Mouse (Mus musculus) liver, postnatal 0 days (tissue): ENCODE measurements around the gene Rps6kb1. TPM values are rescaled to one million over a fixed set of nuclear protein-coding genes. Genes with fewer than 3 reads are reported as not detected.

ENCODE experiments used
- ATAC-seq: fragments of 200-750 bp; cut with Nextera tagmentation; 2 replicates; pipeline ENCODE4 v1.8.0; 2017; ENCODE audit warnings: mild to moderate bottlenecking, moderate library complexity
- DNase-seq: peaks from one replicate; pipeline ENCODE4 v3.0.0-alpha.2; 2016
- H3K27ac ChIP-seq: fragments of 300-500 bp; sonication (generic); 2 replicates; pipeline ENCODE4 v1.5.1; 2014; ENCODE audit warnings: antibody characterized with exemption, moderate library complexity, mild to moderate bottlenecking, low read depth
- H3K27me3 ChIP-seq: fragments of 300-500 bp; sonication (generic); 2 replicates; pipeline ENCODE4 v1.6.1; 2014; ENCODE audit warnings: low read length, control low read depth, mixed read lengths; ENCODE audit not compliant: insufficient read depth
- H3K36me3 ChIP-seq: fragments of 300-500 bp; sonication (generic); replicated peaks from 2 replicates; pipeline ENCODE4 v1.6.1; 2014; ENCODE audit warnings: mild to moderate bottlenecking, control low read depth, low read length, moderate library complexity, mixed read lengths; ENCODE audit not compliant: insufficient read depth
- H3K4me1 ChIP-seq: fragments of 300-500 bp; sonication (generic); 2 replicates; pipeline ENCODE4 v1.6.1; 2014; ENCODE audit warnings: antibody characterized with exemption, mild to moderate bottlenecking, control low read depth; ENCODE audit not compliant: insufficient read depth
- H3K4me2 ChIP-seq: fragments of 300-500 bp; sonication (generic); 2 replicates; pipeline ENCODE4 v1.6.1; 2014; ENCODE audit warnings: low read depth, mild to moderate bottlenecking, low read length, moderate library complexity, mixed read lengths
- H3K4me3 ChIP-seq: fragments of 300-500 bp; sonication (generic); 2 replicates; pipeline ENCODE4 v1.5.1; 2014; ENCODE audit warnings: low read depth, low read length
- H3K9ac ChIP-seq: fragments of 300-500 bp; sonication (generic); replicated peaks from 2 replicates; pipeline ENCODE4 v1.6.1; 2014; ENCODE audit warnings: mild to moderate bottlenecking, moderate library complexity
- H3K9me3 ChIP-seq: fragments of 300-500 bp; sonication (generic); 2 replicates; pipeline ENCODE4 v1.6.1; 2016; ENCODE audit warnings: mild to moderate bottlenecking, control low read depth, low read length, mixed read lengths
- CTCF ChIP-seq: sonication (generic); IDR thresholded peaks from 2 replicates; pipeline ENCODE4 v1.5.1; 2016; ENCODE audit warnings: antibody characterized with exemption, low read depth
- EP300 ChIP-seq: IDR thresholded peaks from 2 replicates; pipeline ENCODE4 v1.6.1; 2016; ENCODE audit warnings: antibody characterized with exemption, low read depth, mild to moderate bottlenecking
- WGBS: fragments of 180-500 bp; shearing (Covaris S2); extraction: QIAGEN DNeasy Blood & Tissue Kit; methylation state at CpG from one replicate; pipeline ENCODE4 v1.1.7; 2014; ENCODE audit not compliant: insufficient replicate concordance; 5-methylcytosine and 5-hydroxymethylcytosine counted together
- polyA plus RNA-seq: library from polyadenylated mRNA; unstranded; fragments of >200 nt; fragmentation: Nextera tagmentation; extraction: Ambion mirVana; gene quantifications from 2 replicates; pipeline ENCODE4 v1.2.1, GENCODE M21; 2015

The Rps6kb1 gene
- polyA plus RNA-seq, 1 experiment from 2014 or later = 23.6 TPM

DNA sequence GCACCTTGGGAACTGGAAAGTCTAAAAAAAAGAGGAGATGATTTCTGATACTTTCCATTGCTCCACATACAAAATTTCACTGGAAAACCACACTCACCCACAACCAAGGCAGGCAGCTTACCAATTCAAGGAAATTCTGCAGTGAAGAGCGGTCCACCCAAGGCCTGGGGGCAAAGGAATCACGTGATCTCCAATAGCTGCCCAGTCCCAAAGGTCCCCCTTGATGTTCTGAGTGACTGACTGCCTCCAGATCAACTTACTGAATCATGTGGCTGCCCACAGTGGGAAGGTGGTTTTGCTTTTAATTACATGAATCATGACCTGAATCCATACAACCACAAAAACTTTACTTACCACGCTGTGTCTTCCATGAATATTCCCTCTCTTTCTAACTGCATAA is 27.4 kb downstream of the Rps6kb1 start:
- no peak for TF ChIP-seq EP300
- no peak for TF ChIP-seq CTCF
- no peak overlapping the region for H3K27ac ChIP-seq
- WGBS = 94% methylated on average over 3 of the region's 3 CpGs
- H3K9ac ChIP-seq = no peak overlapping the region
- DNase-seq (no peak), ATAC-seq (no peak)
- no peak overlapping the region for H3K4me2 ChIP-seq
- no peaks in the 10 kb centered on the region for H3K9me3 ChIP-seq
- no peaks in the 10 kb centered on the region for H3K27me3 ChIP-seq
- H3K4me1 ChIP-seq = no peaks in the 10 kb centered on the region
- peaks cover 48% of the 10 kb centered on the region for H3K36me3 ChIP-seq
- H3K4me3 ChIP-seq = no peak overlapping the region

DNA sequence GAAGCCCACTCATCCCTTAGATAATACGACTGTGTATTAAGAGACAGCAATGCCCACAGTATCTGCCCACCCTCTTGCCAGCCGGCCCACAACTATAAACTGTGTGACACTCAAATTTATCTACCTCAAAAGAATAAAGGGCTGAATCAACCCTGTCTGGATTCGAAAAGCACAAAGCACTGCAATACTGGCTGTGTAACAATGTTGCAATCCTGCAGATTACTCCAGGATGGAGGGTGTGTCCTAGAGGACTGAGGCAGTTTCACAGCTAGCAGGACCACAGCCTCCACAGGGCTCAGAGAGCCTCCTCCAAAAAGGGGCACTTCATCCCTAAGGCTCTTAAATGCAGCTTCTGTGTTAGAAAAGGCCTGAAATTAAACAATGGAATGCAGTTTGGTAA is 28.0 kb downstream of the Rps6kb1 start:
- Histone ChIP-seq H3K4me2 (no peak overlapping the region), H3K27ac (no peak overlapping the region), H3K9ac (no peak overlapping the region), H3K36me3 (peaks cover 52% of the 10 kb centered on the region), H3K4me3 (no peak overlapping the region), H3K4me1 (no peaks in the 10 kb centered on the region), H3K9me3 (no peaks in the 10 kb centered on the region), H3K27me3 (no peaks in the 10 kb centered on the region)
- ATAC-seq (no peak), DNase-seq (no peak)
- WGBS = 78% methylated on average over 3 of the region's 3 CpGs
- TF ChIP-seq EP300 (no peak), CTCF (no peak)

DNA sequence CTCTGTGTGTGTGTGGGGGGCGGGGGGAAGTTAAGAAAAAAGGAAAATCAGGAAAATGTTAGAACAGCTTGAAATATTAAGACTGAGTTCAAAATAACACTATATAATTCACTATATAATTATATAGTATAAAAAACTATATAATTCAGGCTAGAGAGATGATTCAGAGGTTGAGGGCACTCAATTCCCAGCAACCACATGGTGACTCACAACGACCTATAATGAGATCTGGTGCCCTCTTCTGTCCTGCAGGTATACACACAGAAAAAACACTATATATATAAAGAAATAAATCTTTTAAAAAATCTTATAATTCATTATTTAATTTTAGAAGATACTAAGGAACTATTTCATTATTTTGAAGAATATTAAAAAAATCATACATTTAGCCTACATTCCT is 36.6 kb downstream of the Rps6kb1 start:
- H3K9ac ChIP-seq = no peak overlapping the region
- ATAC-seq = no peak
- H3K27me3 ChIP-seq = no peaks in the 10 kb centered on the region
- no peaks in the 10 kb centered on the region for H3K4me1 ChIP-seq
- WGBS = 82% methylated on average over 2 of the region's 2 CpGs
- DNase-seq = no peak
- H3K9me3 ChIP-seq = no peaks in the 10 kb centered on the region
- no peak for TF ChIP-seq CTCF
- TF ChIP-seq EP300 = no peak
- H3K27ac ChIP-seq = no peak overlapping the region
- peaks cover 74% of the 10 kb centered on the region for H3K36me3 ChIP-seq
- no peak overlapping the region for H3K4me2 ChIP-seq
- H3K4me3 ChIP-seq = no peak overlapping the region

DNA sequence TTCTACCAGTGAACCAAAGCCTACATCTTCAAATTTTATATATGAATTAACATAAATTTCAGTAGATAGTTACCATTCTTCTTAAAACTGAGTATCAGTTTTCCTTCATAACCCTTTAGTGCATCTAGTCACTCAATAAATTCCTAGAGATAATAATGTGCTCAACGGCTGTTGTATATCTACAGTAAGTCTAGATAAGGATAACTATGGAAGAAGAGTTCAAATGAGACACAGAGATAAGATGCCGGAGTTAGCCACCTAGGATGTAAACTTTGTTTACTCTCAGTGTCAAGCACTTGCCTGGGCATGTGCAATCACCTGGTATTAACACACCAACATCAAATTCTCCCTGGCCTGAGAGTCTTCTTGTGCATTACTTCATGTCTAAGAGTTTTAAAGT is 37.3 kb downstream of the Rps6kb1 start:
- H3K4me1 ChIP-seq = no peaks in the 10 kb centered on the region
- ATAC-seq (no peak), DNase-seq (no peak)
- no peaks in the 10 kb centered on the region for H3K27me3 ChIP-seq
- H3K9ac ChIP-seq = no peak overlapping the region
- H3K27ac ChIP-seq = no peak overlapping the region
- no peak for TF ChIP-seq EP300
- no peak for TF ChIP-seq CTCF
- no peak overlapping the region for H3K4me3 ChIP-seq
- H3K9me3 ChIP-seq = no peaks in the 10 kb centered on the region
- H3K36me3 ChIP-seq = peaks cover 74% of the 10 kb centered on the region
- no peak overlapping the region for H3K4me2 ChIP-seq
- WGBS = 44% methylated on average over 2 of the region's 2 CpGs

DNA sequence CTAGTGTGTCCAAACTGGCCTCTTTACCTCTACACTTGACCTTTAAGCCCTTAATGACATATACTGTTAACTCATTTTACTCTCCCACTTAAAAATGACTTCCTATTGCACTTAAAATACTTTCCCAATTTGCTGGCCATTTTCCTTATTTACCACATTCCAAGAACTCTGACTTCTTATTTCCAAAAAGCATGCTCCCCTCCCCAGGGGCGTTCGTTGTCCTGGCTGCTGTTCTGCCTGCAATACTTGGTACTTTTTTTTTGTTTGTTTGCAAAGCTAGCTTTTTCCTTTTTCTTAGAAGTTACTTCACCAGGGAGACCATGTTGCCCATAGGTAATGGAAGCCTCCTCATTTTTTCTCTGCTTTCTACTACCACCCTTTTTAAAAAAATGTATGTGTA is 41.5 kb downstream of the Rps6kb1 start:
- Histone ChIP-seq H3K36me3 (peaks cover 60% of the 10 kb centered on the region), H3K27ac (no peak overlapping the region), H3K9me3 (no peaks in the 10 kb centered on the region), H3K27me3 (no peaks in the 10 kb centered on the region), H3K4me2 (no peak overlapping the region), H3K4me3 (no peak overlapping the region), H3K9ac (no peak overlapping the region), H3K4me1 (no peaks in the 10 kb centered on the region)
- DNase-seq (no peak), ATAC-seq (no peak)
- TF ChIP-seq EP300 (no peak), CTCF (no peak)
- WGBS = 86% methylated on average over 2 of the region's 2 CpGs

DNA sequence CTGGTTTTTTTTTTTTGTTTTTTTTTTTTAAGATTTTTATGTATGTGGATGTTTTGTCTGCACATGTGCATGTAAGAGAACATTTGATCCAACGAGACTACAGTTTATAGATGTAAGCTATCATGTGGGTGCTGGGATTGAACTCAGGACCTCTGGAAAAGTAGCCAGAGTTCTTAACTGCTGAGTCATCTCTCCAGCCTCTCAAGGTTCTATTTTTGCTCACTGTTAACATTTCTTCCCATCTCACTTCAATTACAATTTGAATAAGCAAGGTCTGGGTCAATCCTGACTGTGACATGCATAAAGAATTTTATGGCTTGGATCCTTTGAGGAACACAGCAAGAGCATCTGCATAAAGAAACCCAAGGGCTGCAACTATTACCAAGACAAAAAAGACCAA is 43.8 kb downstream of the Rps6kb1 start:
- 76% methylated on average over 1 of the region's 1 CpGs for WGBS
- ATAC-seq (no peak), DNase-seq (no peak)
- TF ChIP-seq EP300 (no peak), CTCF (no peak)
- no peak overlapping the region for H3K4me2 ChIP-seq
- no peak overlapping the region for H3K9ac ChIP-seq
- no peaks in the 10 kb centered on the region for H3K27me3 ChIP-seq
- H3K36me3 ChIP-seq = peaks cover 46% of the 10 kb centered on the region
- no peaks in the 10 kb centered on the region for H3K4me1 ChIP-seq
- no peaks in the 10 kb centered on the region for H3K9me3 ChIP-seq
- H3K4me3 ChIP-seq = no peak overlapping the region
- H3K27ac ChIP-seq = no peak overlapping the region

DNA sequence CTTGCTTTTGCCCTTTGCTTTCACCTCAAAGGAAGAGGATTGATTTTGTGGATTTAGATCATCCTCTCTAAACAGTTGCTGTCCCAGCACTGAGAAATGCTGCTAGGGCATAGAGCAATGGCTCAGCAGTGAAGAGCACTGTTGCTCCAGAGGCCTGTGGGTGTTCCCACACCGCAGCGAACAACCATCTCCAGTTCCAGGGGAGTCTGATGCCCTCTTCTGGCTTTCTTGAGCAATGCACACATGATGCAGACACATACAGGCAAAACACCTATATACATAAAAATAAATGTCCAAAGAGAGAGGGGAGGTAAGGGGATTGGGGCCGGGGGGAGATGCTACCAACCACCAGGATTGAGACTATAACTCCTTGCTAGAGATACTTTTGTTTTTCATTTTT is 46.7 kb downstream of the Rps6kb1 start:
- ATAC-seq (no peak; the same call in 1 of the 2 replicates), DNase-seq (peak; percentile 26)
- Histone ChIP-seq H3K36me3 (peaks cover 45% of the 10 kb centered on the region), H3K4me3 (no peak overlapping the region), H3K9me3 (no peaks in the 10 kb centered on the region), H3K4me1 (no peaks in the 10 kb centered on the region), H3K27me3 (no peaks in the 10 kb centered on the region), H3K9ac (no peak overlapping the region), H3K4me2 (no peak overlapping the region), H3K27ac (no peak overlapping the region)
- no peak for TF ChIP-seq EP300
- TF ChIP-seq CTCF = peak; percentile 46; the same call in 1 of the 2 replicates
- WGBS = 83% methylated on average over 3 of the region's 3 CpGs
